Mouse (Mus musculus) C2C12 (cell line): ENCODE measurements at regions not wholly inside any gene's neighbourhood (a gene's known extent, or its start where the extent isn't known, plus 50 kb on each side); places are given as distances from the start of the nearest gene placed in this dataset.

Source experiments
- H3K27me3 ChIP-seq: one replicate; pipeline ENCODE4 v1.6.1; 2011; ENCODE audit not compliant: control insufficient read depth, insufficient read depth, insufficient read length
- H3K36me3 ChIP-seq: one replicate; pipeline ENCODE4 v1.6.1; 2011; ENCODE audit not compliant: control insufficient read depth, insufficient read depth
- H3K4me3 ChIP-seq: one replicate; pipeline ENCODE4 v1.5.1; 2011; ENCODE audit warnings: mild to moderate bottlenecking, control low read depth; ENCODE audit not compliant: poor library complexity, insufficient read depth, severe bottlenecking
- H3K79me2 ChIP-seq: one replicate; pipeline ENCODE4 v1.6.1; 2011; ENCODE audit not compliant: control insufficient read depth, insufficient read depth
- H3K79me3 ChIP-seq: one replicate; pipeline ENCODE4 v1.6.1; 2011; ENCODE audit warnings: low read depth, control low read depth
- H3ac ChIP-seq: one replicate; pipeline ENCODE3; 2011; ENCODE audit warnings: low read depth; ENCODE audit not compliant: control insufficient read depth, insufficient read length
- CEBPB ChIP-seq: IDR thresholded peaks from one replicate; pipeline ENCODE4 v1.6.1; 2011; ENCODE audit warnings: low read depth, mild to moderate bottlenecking, control low read depth, moderate library complexity
- CTCF ChIP-seq: IDR thresholded peaks from one replicate; pipeline ENCODE4 v1.5.1; 2011; ENCODE audit not compliant: control insufficient read depth, insufficient read depth, insufficient read length
- FOSL1 ChIP-seq: IDR thresholded peaks from one replicate; pipeline ENCODE4 v1.8.0; 2011; ENCODE audit warnings: mild to moderate bottlenecking, low read length; ENCODE audit not compliant: poor library complexity, insufficient read depth, severe bottlenecking
- MAX ChIP-seq: IDR thresholded peaks from one replicate; pipeline ENCODE4 v1.6.1; 2011; ENCODE audit warnings: mild to moderate bottlenecking, control low read depth
- MYOD1 ChIP-seq: IDR thresholded peaks from one replicate; pipeline ENCODE4 v1.6.1; 2011; ENCODE audit warnings: low read depth; ENCODE audit not compliant: control insufficient read depth, insufficient read length
- MYOG ChIP-seq: IDR thresholded peaks from one replicate; pipeline ENCODE4 v1.6.1; 2011; ENCODE audit not compliant: control insufficient read depth, insufficient read length; ENCODE audit errors: extremely low read depth
- USF1 ChIP-seq: IDR thresholded peaks from one replicate; pipeline ENCODE4 v1.6.1; 2011; ENCODE audit warnings: low read depth, mild to moderate bottlenecking, control low read depth, moderate library complexity

GRCm38 (mm10) chr4:83926195-83926731 lies 400.9 kb downstream of the Ccdc171 start:
- H3K79me3 ChIP-seq: no peaks in the 10 kb centered on the region
- no peaks in the 10 kb centered on the region for H3K27me3 ChIP-seq
- H3K4me3 ChIP-seq: no peak overlapping the region
- H3K79me2 ChIP-seq: no peaks in the 10 kb centered on the region
- no peak overlapping the region for H3ac ChIP-seq
- H3K36me3 ChIP-seq: no peaks in the 10 kb centered on the region
- TF ChIP-seq FOSL1: no peak
- no peak for TF ChIP-seq MYOD1
- TF ChIP-seq MAX: no peak
- no peak for TF ChIP-seq CTCF
- no peak for TF ChIP-seq USF1
- no peak for TF ChIP-seq CEBPB
- TF ChIP-seq MYOG: no peak

DNA sequence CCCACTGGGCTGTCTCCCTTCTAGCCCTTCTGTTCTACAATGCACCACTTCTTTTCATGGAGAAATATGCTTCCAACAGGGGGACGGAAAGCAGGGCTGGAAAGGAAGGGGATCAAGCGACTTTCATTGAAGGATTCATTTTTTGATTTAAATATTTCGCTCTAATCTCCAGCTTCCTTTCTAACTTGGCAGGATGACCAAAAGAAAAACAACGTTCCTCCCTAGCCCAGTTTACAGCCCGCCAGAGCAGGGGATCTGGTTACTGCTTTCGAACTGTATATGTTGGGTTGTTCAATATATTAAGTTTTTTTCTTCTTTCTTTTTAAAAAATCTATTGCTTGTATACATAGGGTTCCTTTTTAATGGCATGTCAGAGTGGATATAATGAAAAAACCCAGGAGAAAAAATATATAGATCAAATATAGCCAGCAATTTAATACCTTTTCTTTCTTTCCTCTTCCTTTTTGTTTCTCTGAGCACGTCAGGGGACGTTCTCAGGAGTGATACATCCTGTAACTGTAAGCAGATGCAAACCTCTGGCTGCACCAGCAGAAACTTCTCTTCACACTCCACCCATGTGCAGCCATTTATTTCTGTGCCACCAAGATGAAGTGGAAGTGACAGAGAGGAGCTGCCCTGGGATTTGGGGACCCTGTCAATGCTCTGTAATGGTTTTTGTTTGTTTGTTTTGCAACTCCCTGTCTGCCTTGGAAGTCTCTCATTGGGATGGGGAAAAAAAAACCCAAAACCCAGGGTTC lies 406.7 kb downstream of the Ccdc171 start:
- H3ac ChIP-seq: no peak overlapping the region
- TF ChIP-seq FOSL1 (no peak), MYOD1 (no peak), USF1 (no peak), MAX (no peak), CEBPB (no peak), CTCF (no peak), MYOG (no peak)
- H3K27me3 ChIP-seq: no peaks in the 10 kb centered on the region
- H3K79me2 ChIP-seq: no peaks in the 10 kb centered on the region
- no peaks in the 10 kb centered on the region for H3K36me3 ChIP-seq
- H3K79me3 ChIP-seq: no peaks in the 10 kb centered on the region
- no peak overlapping the region for H3K4me3 ChIP-seq

DNA sequence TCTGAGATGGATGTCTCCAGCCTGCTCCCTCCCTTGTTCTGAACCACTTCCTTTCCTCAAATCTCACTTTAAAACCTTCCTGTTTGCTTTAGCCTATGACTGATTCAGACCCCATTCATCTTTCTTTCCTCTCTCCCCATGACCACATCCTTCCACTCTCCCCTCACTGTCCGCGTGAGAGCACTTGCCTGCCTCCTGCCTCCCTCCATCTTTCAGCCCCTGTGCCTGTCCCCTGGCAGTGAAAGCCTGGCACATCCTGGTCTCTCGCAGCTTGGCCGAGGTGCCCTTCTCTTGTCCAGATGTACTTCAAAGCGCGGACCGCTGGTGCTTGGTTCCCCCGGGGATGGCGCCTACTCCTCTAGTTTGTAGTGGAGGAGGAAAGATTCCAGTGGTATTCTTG lies 416.3 kb downstream of the Ccdc171 start:
- no peak for TF ChIP-seq CTCF
- TF ChIP-seq MYOD1: no peak
- no peak for TF ChIP-seq CEBPB
- no peak for TF ChIP-seq FOSL1
- no peak for TF ChIP-seq MAX
- TF ChIP-seq USF1: no peak
- TF ChIP-seq MYOG: no peak

GRCm38 (mm10) chr4:83949612-83950011 lies 424.3 kb downstream of the Ccdc171 start:
- Histone ChIP-seq H3ac (no peak overlapping the region), H3K27me3 (no peaks in the 10 kb centered on the region), H3K4me3 (no peak overlapping the region), H3K79me3 (no peaks in the 10 kb centered on the region), H3K36me3 (no peaks in the 10 kb centered on the region), H3K79me2 (no peaks in the 10 kb centered on the region)
- TF ChIP-seq MYOD1 (no peak), USF1 (no peak), CTCF (no peak), FOSL1 (no peak)

More for the DNA sequence above, 416.3 kb downstream of the Ccdc171 start:
- Histone ChIP-seq H3K4me3 (no peak overlapping the region), H3ac (no peak overlapping the region), H3K27me3 (no peaks in the 10 kb centered on the region), H3K36me3 (no peaks in the 10 kb centered on the region), H3K79me2 (no peaks in the 10 kb centered on the region), H3K79me3 (no peaks in the 10 kb centered on the region)

- H3K36me3 ChIP-seq: no peaks in the 10 kb centered on the region
- TF ChIP-seq CEBPB: no peak
- no peak for TF ChIP-seq MYOD1
- no peak for TF ChIP-seq CTCF
- no peak for TF ChIP-seq FOSL1
- TF ChIP-seq USF1: no peak
- TF ChIP-seq MYOG: no peak
- no peak for TF ChIP-seq MAX
Observed at GRCm38 (mm10) chr4:83950809-83951409, 425.6 kb downstream of the Ccdc171 start.

DNA sequence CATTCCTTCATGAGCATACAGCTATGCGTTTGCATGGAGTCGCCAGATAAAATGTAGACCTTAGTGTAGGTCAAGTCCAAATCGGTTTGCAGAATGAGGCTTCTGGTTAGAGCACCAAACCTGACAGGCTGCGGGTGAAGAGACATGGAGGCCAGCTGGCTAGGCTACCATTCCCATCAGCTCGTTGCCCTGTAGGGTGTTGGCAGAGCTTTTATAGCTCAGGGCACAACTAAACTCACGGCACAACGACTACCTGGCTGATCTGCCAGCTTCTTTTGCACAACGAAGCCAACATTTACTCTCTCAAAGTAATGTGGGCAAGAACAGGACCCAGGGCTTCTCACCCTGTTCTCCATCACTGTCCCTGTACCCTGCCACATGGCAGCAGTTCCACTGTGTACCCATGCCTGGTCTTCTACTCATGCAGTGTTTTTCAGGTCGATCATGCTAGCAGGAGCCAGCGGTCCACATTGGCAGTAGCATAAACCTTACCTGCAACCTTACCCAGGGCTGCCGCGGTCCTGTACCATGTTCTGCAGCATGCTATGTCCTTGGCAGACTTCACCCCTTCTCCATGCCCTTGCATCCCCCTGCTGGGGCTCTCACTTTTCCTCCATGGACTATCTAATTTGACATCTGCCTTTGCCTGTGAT lies 431.0 kb downstream of the Ccdc171 start:
- H3K36me3 ChIP-seq: no peaks in the 10 kb centered on the region
- no peak overlapping the region for H3ac ChIP-seq
- H3K4me3 ChIP-seq: no peak overlapping the region
- H3K27me3 ChIP-seq: no peaks in the 10 kb centered on the region
- TF ChIP-seq MAX: no peak
- no peak for TF ChIP-seq MYOG
- H3K79me3 ChIP-seq: no peaks in the 10 kb centered on the region
- H3K79me2 ChIP-seq: no peaks in the 10 kb centered on the region

More at GRCm38 (mm10) chr4:83950809-83951409, 425.6 kb downstream of the Ccdc171 start:
- Histone ChIP-seq H3K79me2 (no peaks in the 10 kb centered on the region), H3ac (no peak overlapping the region), H3K79me3 (no peaks in the 10 kb centered on the region), H3K4me3 (no peak overlapping the region), H3K27me3 (no peaks in the 10 kb centered on the region)
